Mouse (Mus musculus): ENCODE measurements around the gene Fam13c.

DNA sequence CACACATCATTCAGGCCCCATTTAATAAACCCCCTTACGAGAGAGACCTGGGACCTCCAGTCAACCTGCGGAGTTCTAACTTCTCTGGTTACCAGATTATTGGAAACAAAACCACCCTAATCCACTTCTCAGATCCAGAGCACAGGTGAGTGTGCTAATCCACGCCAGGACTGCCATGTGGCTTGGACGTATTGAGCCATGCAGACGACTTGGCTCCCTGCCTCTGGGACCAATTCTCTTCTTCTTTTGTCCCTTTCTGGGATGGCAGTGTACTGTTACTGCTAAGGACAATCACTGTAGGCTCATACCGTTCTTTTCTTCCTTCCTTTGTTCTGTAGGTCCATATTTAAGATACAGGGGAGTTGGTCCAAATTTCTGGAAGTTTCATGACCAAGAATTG, 102.6 kb downstream of the Fam13c start:
- TF ChIP-seq CTCF (IDR thresholded peaks at IDR 0.05; ENCODE audit: insufficient read depth, low read depth, low read length) (no peak), POLR2A (IDR thresholded peaks at IDR 0.05; ENCODE audit: insufficient read depth, low read depth, low read length) (no peak)

Data from olfactory bulb, adult 2 months (tissue).